8 mouse cellular contexts compared by ENCODE assay signal in the genomic region with DNA sequence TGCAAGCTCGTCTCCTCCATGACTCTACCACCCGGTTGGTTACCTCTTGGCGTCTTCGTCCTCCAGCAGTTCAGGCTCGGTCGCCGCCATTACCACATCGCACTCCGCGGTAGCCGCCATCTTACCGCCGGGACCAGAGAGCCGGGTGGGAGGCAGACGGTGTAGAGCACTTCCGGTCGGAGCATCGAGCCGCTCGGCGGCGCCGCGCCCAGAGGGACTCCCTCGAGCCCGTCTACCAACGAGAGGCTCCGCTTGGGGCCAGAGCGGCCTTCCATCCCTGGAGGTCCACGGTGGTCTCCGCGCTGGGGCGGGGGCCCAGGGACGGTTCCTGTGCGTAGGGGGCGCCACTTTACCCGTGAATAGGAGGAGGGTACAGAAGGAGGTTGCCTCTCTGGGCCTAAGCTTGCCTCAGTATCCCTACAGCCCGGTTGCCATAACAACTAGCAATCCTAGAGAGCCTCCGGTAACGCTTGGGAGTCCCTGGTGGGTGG. TPM values are rescaled to one million over a fixed set of nuclear protein-coding genes. Genes with fewer than 3 reads are reported as not detected.
A peak's percentile ranks its signal among the peaks of the same experiment; 100 is the strongest.
DNase-seq lines count a peak whose midpoint lies in the region; ATAC-seq lines count a peak whose summit lies in the region.

No protein-coding gene starts in this region.

- peaks cover 17% of the 10 kb centered on the region for H3K4me1 ChIP-seq in embryonic facial prominence, embryonic 14.5 days (ENCODE audit: control insufficient read depth, insufficient read depth, low read length)
- peaks cover 23% of the 10 kb centered on the region for H3K4me1 ChIP-seq in kidney, embryonic 14.5 days (ENCODE audit: control insufficient read depth, insufficient read depth, low read length)
- peaks cover 28% of the 10 kb centered on the region for H3K4me1 ChIP-seq in limb, embryonic 15.5 days

- H3K36me3 ChIP-seq in embryonic facial prominence, embryonic 14.5 days (ENCODE audit: control insufficient read depth, insufficient read depth, low read length) = peaks cover 4% of the 10 kb centered on the region; the same call in 1 of the 2 replicates
- H3K36me3 ChIP-seq in kidney, embryonic 14.5 days (ENCODE audit: control insufficient read depth, insufficient read depth, low read length) = peaks cover 6% of the 10 kb centered on the region; the same call in 1 of the 2 replicates
- H3K36me3 ChIP-seq in limb, embryonic 15.5 days = peaks cover 4% of the 10 kb centered on the region

- peak overlapping the region; percentile 77 for H3K4me3 ChIP-seq in embryonic facial prominence, embryonic 14.5 days (ENCODE audit: low read depth, low read length)
- H3K4me3 ChIP-seq in kidney, embryonic 14.5 days (ENCODE audit: low read length) = peak overlapping the region; percentile 77
- H3K4me3 ChIP-seq in limb, embryonic 15.5 days = peak overlapping the region; percentile 90

- no peaks in the 10 kb centered on the region for H3K27me3 ChIP-seq in embryonic facial prominence, embryonic 14.5 days (replicated peaks; ENCODE audit: control insufficient read depth, insufficient read depth, low read length)
- H3K27me3 ChIP-seq in kidney, embryonic 14.5 days (ENCODE audit: control insufficient read depth, insufficient read depth, low read length) = no peaks in the 10 kb centered on the region
- no peaks in the 10 kb centered on the region for H3K27me3 ChIP-seq in limb, embryonic 15.5 days

- H3K4me2 ChIP-seq in embryonic facial prominence, embryonic 14.5 days (ENCODE audit: low read depth, low read length) = peak overlapping the region; percentile 67
- peak overlapping the region; percentile 88 for H3K4me2 ChIP-seq in kidney, embryonic 14.5 days (replicated peaks; ENCODE audit: low read depth, low read length)
- peak overlapping the region; percentile 55 for H3K4me2 ChIP-seq in limb, embryonic 15.5 days

- H3K9me3 ChIP-seq in embryonic facial prominence, embryonic 14.5 days (ENCODE audit: control insufficient read depth, low read length) = no peaks in the 10 kb centered on the region
- no peaks in the 10 kb centered on the region for H3K9me3 ChIP-seq in kidney, embryonic 14.5 days (ENCODE audit: control insufficient read depth, low read length)
- no peaks in the 10 kb centered on the region for H3K9me3 ChIP-seq in limb, embryonic 15.5 days

- H3K27ac ChIP-seq in embryonic facial prominence, embryonic 14.5 days (replicated peaks; ENCODE audit: low read depth, low read length) = peak overlapping the region; percentile 90
- H3K27ac ChIP-seq in kidney, embryonic 14.5 days (ENCODE audit: low read depth, low read length) = peak overlapping the region; percentile 92
- H3K27ac ChIP-seq in limb, embryonic 15.5 days = peak overlapping the region; percentile 95

- DNase-seq in 3T3-L1 (ENCODE audit: low read depth, low spot score) = peak; percentile 92
- DNase-seq in adrenal gland, postnatal 4 days (ENCODE audit: low spot score in 2 of 2) = peak; percentile 89 to 90
- peak; percentile 99 for DNase-seq in embryonic facial prominence, embryonic 14.5 days (ENCODE audit: low spot score)
- DNase-seq in heart, adult 9 months (ENCODE audit: low spot score in 2 of 2) = peak; percentile 95 to 96
- DNase-seq in monocyte, adult 2 months (ENCODE audit: low read depth in 1 of 2, low spot score in 2 of 2) = peak; percentile 82 to 89
- peak; percentile 94 to 96 for DNase-seq in spleen, postnatal 36 days (ENCODE audit: low spot score in 2 of 2)

- 0% methylated on average over 30 of the region's 40 CpGs for WGBS in embryonic facial prominence, embryonic 14.5 days
- WGBS in kidney, embryonic 14.5 days = under 1% methylated on average over 40 of the region's 40 CpGs
- under 1% methylated on average over 40 of the region's 40 CpGs for WGBS in limb, embryonic 15.5 days

- H3K9ac ChIP-seq in embryonic facial prominence, embryonic 14.5 days (ENCODE audit: low read depth, low read length) = peak overlapping the region; percentile 89
- peak overlapping the region; percentile 84 for H3K9ac ChIP-seq in kidney, embryonic 14.5 days (ENCODE audit: low read depth, low read length)
- H3K9ac ChIP-seq in limb, embryonic 15.5 days = peak overlapping the region; percentile 81

- ATAC-seq in embryonic facial prominence, embryonic 14.5 days (ENCODE audit: low read depth) = peak; percentile 97
- ATAC-seq in kidney, embryonic 14.5 days (ENCODE audit: low FRiP score, low TSS enrichment) = peak; percentile 96
- ATAC-seq in limb, embryonic 15.5 days (ENCODE audit: insufficient number of reproducible peaks, low FRiP score, low TSS enrichment, low read depth) = peak; percentile 94

RNA-seq across cellular contexts. Expression of gene Dnajc7, which starts 0.4 kb away (rescaled TPM):
- total RNA-seq in adrenal gland, postnatal 4 days (2021) = 100 to 1,000 TPM; 296 to 306 TPM
- 58.2 and 64.5 TPM in 2 replicates for polyA plus RNA-seq in embryonic facial prominence, embryonic 14.5 days (2014; fragmentation: Nextera tagmentation; extraction: Ambion mirVana)
- 86.2 and 126 TPM in 2 replicates for polyA plus RNA-seq in kidney, embryonic 14.5 days (2014; fragmentation: Nextera tagmentation; extraction: Ambion mirVana)
- polyA plus RNA-seq in limb, embryonic 15.5 days (2015; fragmentation: Nextera tagmentation; extraction: Ambion mirVana) = 218 and 227 TPM in 2 replicates

RNA-seq across cellular contexts. Expression of gene Nkiras2, which starts 0.5 kb away (rescaled TPM):
- 10 to 100 TPM; 49.5 to 50.0 TPM for total RNA-seq in adrenal gland, postnatal 4 days (2021)
- polyA plus RNA-seq in embryonic facial prominence, embryonic 14.5 days (2014; fragmentation: Nextera tagmentation; extraction: Ambion mirVana) = 67.1 and 81.0 TPM in 2 replicates
- 63.6 and 67.6 TPM in 2 replicates for polyA plus RNA-seq in kidney, embryonic 14.5 days (2014; fragmentation: Nextera tagmentation; extraction: Ambion mirVana)
- 73.7 and 77.9 TPM in 2 replicates for polyA plus RNA-seq in limb, embryonic 15.5 days (2015; fragmentation: Nextera tagmentation; extraction: Ambion mirVana)

RNA-seq across cellular contexts. Expression of gene Cnp, which starts 44.8 kb away (rescaled TPM):
- 10 to 100 TPM; 49.5 to 51.3 TPM for total RNA-seq in adrenal gland, postnatal 4 days (2021)
- 33.6 and 37.3 TPM in 2 replicates for polyA plus RNA-seq in embryonic facial prominence, embryonic 14.5 days (2014; fragmentation: Nextera tagmentation; extraction: Ambion mirVana)
- 17.0 and 25.0 TPM in 2 replicates for polyA plus RNA-seq in kidney, embryonic 14.5 days (2014; fragmentation: Nextera tagmentation; extraction: Ambion mirVana)
- polyA plus RNA-seq in limb, embryonic 15.5 days (2015; fragmentation: Nextera tagmentation; extraction: Ambion mirVana) = 25.1 and 30.5 TPM in 2 replicates

Comparison
In these comparisons a context has a peak if more than half of its experiments do, and no peak if none do; other contexts are left out.
1. Peak in every context shown above with its lines: DNase-seq, ATAC-seq, H3K4me3 ChIP-seq and H3K27ac ChIP-seq.